Mouse (Mus musculus) heart, adult 18-20 months (tissue): ENCODE measurements around the gene Wdpcp. TPM values are rescaled to one million over a fixed set of nuclear protein-coding genes. Genes with fewer than 3 reads are reported as not detected.
"Not testable (repeated sequence)": the region's sequence is repeated elsewhere in the genome, so short reads cannot be mapped to it uniquely, and the experiment has no call there.

ENCODE experiments used
- DNase-seq, 2 experiments: peaks; one replicate each; pipeline ENCODE4 v3.0.0; 2021 to 2022; ENCODE audit warnings: mixed read lengths in 1 of 2
- long read RNA-seq, 2 experiments: library from polyadenylated mRNA; stranded (forward); transcript quantifications; one replicate each; pipeline ENCODE4 v2.0.0; 2021
- total RNA-seq, 2 experiments: library from RNA; stranded (reverse); gene quantifications; 2 replicates each; pipeline ENCODE4 v1.2.3; 2021

Wdpcp gene
- 1 to 10 TPM; 3.3 to 4.4 TPM for total RNA-seq
- long read RNA-seq, experiment 1, partial matches to known transcripts = 1 of 3 reads
- long read RNA-seq, experiment 1, other reads (novel, unspliced or antisense) = 0 of 3 reads
- long read RNA-seq, experiment 2, partial matches to known transcripts = 1 of 1 reads
- long read RNA-seq, experiment 2, other reads (novel, unspliced or antisense) = 0 of 1 reads

DNA sequence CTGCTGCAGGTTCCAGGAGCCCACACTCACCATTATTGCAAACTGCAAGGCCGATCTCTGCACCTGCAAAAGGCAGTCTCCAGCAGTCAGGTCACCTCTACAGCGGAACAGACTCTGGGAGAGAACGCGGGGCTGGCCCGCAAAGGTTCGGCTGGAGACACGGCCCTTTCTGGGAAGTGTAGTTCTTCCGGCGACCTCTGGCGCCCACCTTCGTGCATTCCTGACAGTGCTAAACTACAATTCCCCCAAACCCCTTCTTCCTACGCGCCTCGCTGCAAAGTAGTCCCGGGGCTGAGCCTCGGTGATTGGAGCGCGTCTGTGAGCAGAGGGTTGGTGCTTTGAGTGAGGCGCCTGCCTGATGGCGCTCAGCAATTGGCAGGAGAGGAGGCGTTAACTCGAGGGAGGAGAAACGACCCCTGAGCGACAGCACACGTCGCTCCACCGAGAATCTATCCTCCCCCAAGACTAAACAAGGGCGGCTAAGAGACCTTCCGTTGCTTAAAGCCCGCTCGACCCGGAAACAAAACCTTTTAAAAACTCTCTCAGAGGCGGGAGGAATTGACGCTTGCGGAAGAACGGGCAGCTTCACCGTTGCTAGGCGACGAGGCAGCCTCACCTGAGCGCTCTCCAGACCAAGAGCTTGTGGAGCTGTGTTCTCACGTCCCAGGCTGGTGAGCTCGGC lies at the start of gene Wdpcp, which contains the start of gene Mdh1:
Wdpcp (plus strand) TSS at position 536 of the 682 bp plus-strand sequence.
Mdh1 (minus strand) TSS at position 668 of the 682 bp plus-strand sequence.
- peak; percentile 94 to 99 for DNase-seq

GRCm38 (mm10) chr11:21528676-21529394 lies 43.2 kb upstream of the Wdpcp start:
- DNase-seq = no peak

DNA sequence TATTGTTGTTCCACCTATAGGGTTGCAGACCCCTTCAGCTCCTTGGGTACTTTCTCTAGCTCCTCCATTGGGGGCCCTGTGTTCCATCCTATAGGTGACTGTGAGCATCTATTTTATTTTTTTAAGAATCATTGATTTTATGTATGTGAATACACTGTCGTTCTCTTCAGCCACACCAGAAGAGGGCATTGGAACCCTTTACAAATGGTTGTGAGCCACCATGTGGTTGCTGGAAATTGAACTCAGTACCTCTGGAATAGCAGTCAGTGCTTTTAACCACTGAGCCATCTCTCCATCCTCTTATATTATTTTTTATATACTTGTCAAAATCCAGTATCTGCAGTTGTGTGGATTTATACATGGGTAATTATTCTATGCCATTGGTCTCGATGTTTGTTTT lies 41.2 kb upstream of the Wdpcp start:
- DNase-seq = not testable (repeated sequence)

DNA sequence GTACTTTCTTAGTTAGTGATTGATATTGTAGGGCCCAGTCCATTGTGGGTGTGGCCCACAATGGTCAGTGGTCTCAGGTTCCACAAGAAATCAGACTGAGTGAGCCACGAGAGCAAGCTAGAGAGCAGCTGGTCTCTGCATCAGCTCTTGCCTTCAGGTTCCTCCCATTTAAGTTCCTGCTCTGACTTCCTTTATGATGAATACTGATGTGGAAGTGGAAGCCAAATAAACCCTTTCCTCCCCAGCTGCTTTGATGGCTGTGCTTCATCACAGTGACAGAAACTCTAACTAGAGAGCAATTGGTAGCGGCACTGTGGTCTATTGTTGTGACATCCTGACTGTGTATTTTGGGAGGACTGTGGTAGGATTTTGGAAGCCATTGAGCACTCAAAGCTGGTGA lies 32.0 kb upstream of the Wdpcp start:
- DNase-seq = no peak

DNA sequence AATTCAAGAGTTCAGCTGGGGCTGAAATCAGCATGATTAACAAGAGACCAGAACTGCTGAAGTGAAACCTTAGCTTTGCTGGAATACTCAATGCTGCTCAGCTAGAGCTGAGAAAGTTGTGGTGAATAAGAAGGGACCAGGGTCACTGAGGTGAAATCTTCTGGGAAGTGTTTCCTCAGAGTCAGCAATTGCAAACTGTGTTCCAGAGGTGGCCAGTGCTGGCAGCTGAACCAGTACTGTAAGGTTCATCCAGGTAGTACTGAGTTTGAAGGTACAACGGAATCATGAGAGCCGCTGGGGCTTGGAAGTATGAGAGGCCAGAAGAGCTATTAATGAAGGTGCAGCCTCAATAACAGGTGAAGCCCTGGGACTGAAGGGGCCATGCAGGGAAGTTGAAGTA lies 31.4 kb upstream of the Wdpcp start:
- DNase-seq = no peak

DNA sequence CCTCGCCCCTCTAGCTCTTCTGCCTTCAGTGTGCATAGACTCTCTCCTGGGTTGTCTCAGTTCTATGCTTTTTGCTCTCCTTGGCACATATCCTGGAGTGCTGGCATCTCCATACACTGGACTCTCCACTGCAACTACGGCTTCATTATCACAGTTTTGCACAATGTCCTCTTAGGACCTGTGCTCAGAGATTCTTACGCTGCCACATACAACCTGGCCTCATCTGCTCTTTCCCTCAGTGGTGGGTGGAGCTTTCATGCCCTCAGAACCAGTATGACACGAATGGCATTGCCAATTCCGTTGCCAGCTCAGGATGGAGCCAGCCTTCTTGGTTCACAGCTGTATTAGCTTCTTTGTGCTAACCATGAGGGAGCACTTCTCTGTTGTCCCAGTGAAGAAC lies 29.3 kb upstream of the Wdpcp start:
- DNase-seq = no peak

- DNase-seq = no peak
These were observed 27.0 kb upstream of the Wdpcp start for GRCm38 (mm10) chr11:21545021-21545420.

DNA sequence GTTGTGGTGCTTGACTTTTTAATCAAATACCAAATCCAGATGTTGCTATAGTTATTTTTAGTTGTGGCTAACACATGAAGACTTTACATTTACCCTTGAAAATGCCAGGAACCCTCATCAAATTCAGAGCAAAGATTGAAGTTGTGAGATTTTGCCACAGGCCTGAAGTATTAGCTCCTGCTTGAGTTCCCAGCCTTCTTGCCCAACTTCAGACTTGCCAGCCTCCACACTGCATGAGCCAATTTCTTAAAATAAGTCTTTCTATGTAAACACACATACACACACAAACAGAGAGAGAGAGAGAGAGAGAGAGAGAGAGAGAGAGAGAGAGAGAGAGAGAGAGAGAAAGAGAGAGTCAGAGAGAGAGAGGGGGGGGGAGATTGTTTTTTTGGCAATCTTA lies 26.1 kb upstream of the Wdpcp start:
- no peak for DNase-seq

- DNase-seq = no peak
These were observed 25.4 kb upstream of the Wdpcp start for GRCm38 (mm10) chr11:21546671-21547070.

GRCm38 (mm10) chr11:21547518-21547917 lies 24.5 kb upstream of the Wdpcp start:
- no peak for DNase-seq

DNA sequence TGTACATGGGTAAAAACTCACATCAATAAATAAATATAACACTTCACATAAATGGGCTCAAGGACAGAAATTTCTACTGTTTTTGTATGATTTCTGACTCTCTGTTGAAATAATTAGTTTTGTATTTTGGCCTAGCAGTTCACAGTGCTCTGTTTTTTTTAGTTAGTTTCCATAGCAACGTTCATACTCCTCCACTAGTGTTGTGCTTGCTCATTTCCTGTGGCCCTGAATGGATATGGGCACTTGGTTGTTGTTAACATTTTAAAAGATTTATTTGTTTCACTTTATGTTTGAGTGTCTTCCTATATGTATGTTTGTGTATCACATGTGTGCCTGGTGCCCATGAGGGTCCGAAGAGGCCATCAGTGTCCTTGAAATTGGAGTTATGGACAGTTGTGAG lies 23.0 kb upstream of the Wdpcp start:
- no peak for DNase-seq

DNA sequence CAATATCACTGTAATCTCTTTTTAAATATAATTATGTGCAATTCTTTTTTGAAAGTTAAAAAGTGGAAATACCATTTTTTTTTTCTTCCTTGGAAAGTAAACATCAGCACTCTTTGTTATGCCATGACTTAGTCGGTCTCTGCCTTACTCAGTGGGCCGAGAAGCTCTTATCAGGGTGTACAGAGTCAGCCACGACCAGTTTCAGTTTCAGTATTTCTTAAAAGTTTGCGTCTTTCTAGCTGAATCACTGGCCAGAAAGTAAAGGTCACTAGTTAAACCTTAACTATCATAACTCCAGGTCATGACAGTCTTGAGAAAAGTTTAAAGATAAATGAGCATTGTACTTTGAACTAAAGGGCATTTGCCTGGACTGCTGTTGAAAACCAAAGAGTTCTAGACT lies 22.3 kb upstream of the Wdpcp start:
- no peak for DNase-seq

DNA sequence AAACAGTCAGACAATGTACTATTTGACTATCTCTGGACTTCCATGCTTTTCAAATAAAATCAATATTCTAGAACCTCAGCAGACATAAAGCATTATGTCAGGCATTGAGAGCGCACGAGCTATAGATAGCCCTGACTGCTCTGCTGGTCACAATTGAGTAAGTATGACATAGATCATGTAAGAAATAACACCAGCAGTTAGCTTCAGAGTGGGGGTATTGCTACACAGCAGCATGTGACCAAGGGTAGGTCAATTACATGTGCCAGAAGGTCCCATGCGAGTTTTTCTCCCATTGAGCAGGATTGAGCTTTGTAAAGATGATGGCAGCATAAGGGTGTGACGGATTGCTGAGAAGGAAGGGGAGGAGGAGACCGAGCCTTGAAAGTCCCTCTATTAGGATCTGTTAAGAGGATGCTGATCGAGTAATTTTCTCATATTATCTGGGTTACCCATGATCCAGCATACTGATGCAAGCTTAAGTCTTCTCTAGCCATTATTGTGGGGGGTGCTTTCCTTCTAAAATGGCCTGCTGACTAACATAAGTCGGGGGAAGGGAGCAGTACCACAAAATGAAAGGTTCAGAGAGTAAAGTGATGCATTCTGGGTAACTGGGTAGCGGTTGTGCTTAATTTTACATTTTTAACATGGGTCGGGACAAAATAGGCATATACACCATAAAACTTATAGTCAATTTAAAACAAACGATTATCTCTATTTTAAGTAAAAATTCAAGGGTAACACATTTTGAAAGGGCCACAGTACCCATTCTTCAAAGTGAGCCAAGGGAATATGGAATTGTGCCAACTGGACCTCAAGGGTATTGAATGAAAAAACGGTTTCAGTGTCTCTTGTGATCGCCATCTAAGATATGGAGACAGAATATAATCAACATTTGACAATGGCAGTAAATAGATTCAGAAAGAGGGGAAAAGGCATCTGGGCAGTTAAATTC lies 21.5 kb upstream of the Wdpcp start:
- DNase-seq = no peak

GRCm38 (mm10) chr11:21552049-21552448 lies 20.0 kb upstream of the Wdpcp start:
- no peak for DNase-seq

DNA sequence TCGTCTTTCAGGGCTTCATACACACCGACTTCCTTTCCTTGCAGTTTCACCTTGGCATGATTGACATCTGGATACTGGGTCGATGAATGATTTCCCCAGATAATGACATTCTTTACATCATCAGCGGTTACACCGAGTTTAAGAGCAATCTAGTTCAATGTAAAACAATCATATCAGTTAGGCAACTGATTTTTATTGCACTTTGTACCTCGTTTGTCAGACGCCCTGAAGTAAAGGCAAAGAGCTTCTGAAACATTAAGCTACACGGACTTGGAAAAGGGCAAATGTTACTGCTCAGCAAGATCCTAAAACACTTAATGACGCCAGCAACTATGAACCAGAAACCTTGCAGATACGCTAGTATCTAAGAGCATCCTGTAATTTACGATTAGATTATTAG lies 12.3 kb upstream of the Wdpcp start:
- DNase-seq = no peak

GRCm38 (mm10) chr11:21561347-21561746 lies 10.7 kb upstream of the Wdpcp start:
- DNase-seq = peak; percentile 64 to 72

GRCm38 (mm10) chr11:21563617-21564325 lies 8.3 kb upstream of the Wdpcp start:
- peak; percentile 47 to 68 for DNase-seq

DNA sequence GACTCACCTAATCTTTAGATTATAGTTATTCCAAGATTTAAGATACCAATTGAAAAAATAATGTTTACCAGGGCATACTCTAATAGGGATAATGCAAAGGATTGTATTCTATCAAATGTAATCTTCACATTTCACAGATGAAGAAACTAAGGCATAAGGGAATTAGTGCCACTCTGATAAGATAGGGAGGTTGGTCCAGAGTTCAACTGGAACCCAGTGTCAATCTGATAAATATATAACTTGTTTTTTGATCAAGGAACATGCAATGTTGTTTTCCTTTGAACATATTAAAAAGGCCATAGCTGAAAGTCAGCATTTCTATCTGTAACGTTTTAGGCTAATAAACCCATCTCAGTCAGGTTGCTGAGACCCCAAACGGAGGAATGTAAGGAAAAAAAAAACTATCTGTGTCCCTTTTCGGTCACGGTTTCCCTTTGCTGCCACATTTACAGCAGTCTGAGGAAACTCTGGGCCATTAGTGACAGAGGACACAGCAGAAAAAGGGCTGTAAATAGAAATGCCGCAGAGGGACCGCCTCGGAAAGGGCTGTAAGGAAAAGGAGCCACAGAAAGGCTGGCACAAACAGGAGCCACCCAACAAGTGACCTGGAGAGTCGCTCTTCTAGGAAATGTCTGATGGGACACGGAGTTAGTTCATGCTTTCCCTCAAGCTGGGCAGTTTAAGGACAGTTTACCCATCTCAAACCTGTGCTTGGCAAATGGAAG lies 7.2 kb upstream of the Wdpcp start:
- DNase-seq = no peak

GRCm38 (mm10) chr11:21566934-21567333 lies 5.1 kb upstream of the Wdpcp start:
- DNase-seq = no peak

DNA sequence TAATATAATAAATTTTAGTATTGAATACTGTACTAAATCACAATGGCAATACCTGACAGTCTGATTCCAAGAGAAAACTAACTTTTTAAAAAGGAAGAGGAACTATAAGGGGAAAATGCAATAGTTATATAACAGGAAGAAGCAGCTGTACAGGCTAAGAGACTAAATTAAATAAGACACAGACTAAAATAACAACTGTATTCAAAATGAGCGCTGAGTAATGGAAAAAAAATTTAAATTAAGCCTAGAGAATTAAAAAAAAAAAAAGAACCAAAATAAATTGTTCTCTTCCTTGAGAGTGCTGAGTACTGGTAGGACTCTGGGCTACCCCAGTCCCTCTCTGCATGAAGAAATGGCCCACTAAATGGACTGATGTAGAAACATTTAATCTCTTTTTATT lies 4.3 kb upstream of the Wdpcp start:
- no peak for DNase-seq

DNA sequence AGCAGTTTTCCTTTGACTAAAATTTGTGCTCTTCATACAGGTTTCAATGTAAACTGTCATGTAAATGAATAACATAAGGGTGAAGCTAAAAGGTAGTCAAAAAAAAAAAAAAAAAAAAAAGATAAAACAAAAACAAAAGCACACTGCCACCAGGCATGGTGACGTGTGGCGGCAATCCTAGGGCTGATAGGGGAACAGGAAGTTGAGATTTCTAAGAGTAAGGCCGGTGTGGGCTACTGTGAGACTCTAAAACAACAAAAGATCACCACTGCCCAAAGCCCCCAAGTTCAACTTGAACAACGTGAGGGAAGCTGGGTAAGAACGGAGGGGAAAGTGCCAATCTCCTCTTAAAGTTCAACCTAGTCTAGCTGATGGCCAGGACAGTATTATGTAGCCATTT lies 3.0 kb upstream of the Wdpcp start:
- no peak for DNase-seq
